Mouse (Mus musculus) CH12.LX (cell line): ENCODE data around the gene Fam3b. TPM values are rescaled to one million over a fixed set of nuclear protein-coding genes. Genes with fewer than 3 reads are reported as not detected.

Source experiments
- DNase-seq: peaks from one replicate; pipeline ENCODE4 v3.0.0-alpha.2; 2013; ENCODE audit errors: extremely low read depth
- H3K27ac ChIP-seq: 2 replicates; pipeline ENCODE4 v1.5.1; 2012; ENCODE audit warnings: low read depth, mild to moderate bottlenecking, control low read depth, moderate library complexity; ENCODE audit not compliant: insufficient read depth
- H3K27me3 ChIP-seq: replicated peaks from 2 replicates; pipeline ENCODE3; 2012; ENCODE audit warnings: inconsistent platforms
- H3K36me3 ChIP-seq, 2 experiments: replicated peaks in 1 of 2; 2 replicates each; pipeline versions ENCODE3 to v1.6.1; 2012; ENCODE audit warnings: inconsistent platforms in 1 of 2, low read length in 1 of 2, mild to moderate bottlenecking in 1 of 2, mixed read lengths in 1 of 2, moderate library complexity in 1 of 2; ENCODE audit not compliant: control insufficient read depth in 1 of 2, insufficient read depth in 1 of 2
- H3K4me1 ChIP-seq, 2 experiments: 2 replicates each; pipeline ENCODE4 v1.6.1; 2012; ENCODE audit warnings: inconsistent platforms in 1 of 2, moderate library complexity in 1 of 2; ENCODE audit not compliant: insufficient read depth in 2 of 2, control insufficient read depth in 1 of 2
- H3K4me2 ChIP-seq: 2 replicates; pipeline ENCODE4 v1.6.1; 2012; ENCODE audit warnings: low read depth, mild to moderate bottlenecking, control low read depth; ENCODE audit not compliant: poor library complexity, insufficient read depth, severe bottlenecking
- H3K4me3 ChIP-seq, 3 experiments: fragments of 150-350 bp in 1 of 3; sonication (generic) in 1 of 3; replicated peaks in 1 of 3; 2 replicates each; pipeline versions ENCODE3 to v1.5.1; 2011 to 2012; ENCODE audit warnings: low read depth in 2 of 3, low read length in 2 of 3, mild to moderate bottlenecking in 2 of 3, moderate library complexity in 2 of 3, control low read depth in 1 of 3, improper control_type of control experiment in 1 of 3, inconsistent platforms in 1 of 3, mixed read lengths in 1 of 3; ENCODE audit not compliant: poor library complexity in 1 of 3
- H3K79me2 ChIP-seq: replicated peaks from 2 replicates; pipeline ENCODE4 v1.6.1; 2012; ENCODE audit warnings: mild to moderate bottlenecking, moderate library complexity; ENCODE audit not compliant: control insufficient read depth, poor library complexity, insufficient read depth, severe bottlenecking; ENCODE audit errors: extremely low read depth
- H3K9ac ChIP-seq: 2 replicates; pipeline ENCODE4 v1.6.1; 2012; ENCODE audit warnings: low read depth, mild to moderate bottlenecking, control low read depth, moderate library complexity; ENCODE audit not compliant: insufficient read depth
- H3K9me3 ChIP-seq: replicated peaks from 2 replicates; pipeline ENCODE3; 2012; ENCODE audit warnings: low read length, inconsistent platforms, mixed read lengths
- E2F4 ChIP-seq: IDR thresholded peaks from 2 replicates; pipeline ENCODE4 v1.6.1; 2011; ENCODE audit warnings: low read depth, low read length, improper control_type of control experiment; ENCODE audit not compliant: insufficient replicate concordance
- EP300 ChIP-seq: IDR thresholded peaks from 2 replicates; pipeline ENCODE4 v1.6.1; 2011; ENCODE audit warnings: low read length, improper control_type of control experiment
- HCFC1 ChIP-seq: IDR thresholded peaks from 2 replicates; pipeline ENCODE4 v1.6.1; 2012; ENCODE audit warnings: low read depth, mild to moderate bottlenecking, inconsistent platforms, low read length, improper control_type of control experiment
- JUND ChIP-seq: conservative IDR thresholded peaks from 2 replicates; pipeline ENCODE4 v1.6.1; 2011; ENCODE audit warnings: low read depth, low read length, improper control_type of control experiment
- KAT2A ChIP-seq: IDR thresholded peaks from 2 replicates; pipeline ENCODE4 v1.6.1; 2012; ENCODE audit warnings: low read length, improper control_type of control experiment, inconsistent platforms; ENCODE audit not compliant: insufficient replicate concordance
- MAFK ChIP-seq: IDR thresholded peaks from 2 replicates; pipeline ENCODE4 v1.6.1; 2011; ENCODE audit warnings: low read length, improper control_type of control experiment; ENCODE audit not compliant: insufficient replicate concordance
- MEF2A ChIP-seq: IDR thresholded peaks from 2 replicates; pipeline ENCODE4 v1.6.1; 2014; ENCODE audit warnings: low read depth, mild to moderate bottlenecking, inconsistent platforms, low read length, improper control_type of control experiment, borderline replicate concordance
- MXI1 ChIP-seq: IDR thresholded peaks from 2 replicates; pipeline ENCODE4 v1.6.1; 2011; ENCODE audit warnings: mild to moderate bottlenecking, low read depth, low read length, improper control_type of control experiment
- MYC ChIP-seq: IDR thresholded peaks from 2 replicates; pipeline ENCODE4 v1.6.1; 2011; ENCODE audit warnings: low read depth, mild to moderate bottlenecking, improper control_type of control experiment, low read length
- NRF1 ChIP-seq: IDR thresholded peaks from 2 replicates; pipeline ENCODE4 v1.6.1; 2014; ENCODE audit warnings: low read depth, mild to moderate bottlenecking, inconsistent platforms, low read length, improper control_type of control experiment, moderate library complexity
- PAX5 ChIP-seq: IDR thresholded peaks from 2 replicates; pipeline ENCODE4 v1.6.1; 2012; ENCODE audit warnings: low read length, inconsistent platforms, mixed read lengths
- RAD21 ChIP-seq: IDR thresholded peaks from 2 replicates; pipeline ENCODE4 v1.6.1; 2011; ENCODE audit warnings: low read depth, mild to moderate bottlenecking, low read length, improper control_type of control experiment, moderate library complexity
- RCOR1 ChIP-seq: conservative IDR thresholded peaks from 2 replicates; pipeline ENCODE4 v1.6.1; 2012; ENCODE audit warnings: low read depth, mild to moderate bottlenecking, inconsistent platforms, low read length, improper control_type of control experiment
- TBP ChIP-seq: conservative IDR thresholded peaks from 2 replicates; pipeline ENCODE4 v1.6.1; 2011; ENCODE audit warnings: low read depth, low read length, improper control_type of control experiment
- TCF12 ChIP-seq: IDR thresholded peaks from 2 replicates; pipeline ENCODE4 v1.6.1; 2014; ENCODE audit warnings: low read depth, mild to moderate bottlenecking, inconsistent platforms, low read length, improper control_type of control experiment
- USF1 ChIP-seq: IDR thresholded peaks from 2 replicates; pipeline ENCODE4 v1.6.1; 2014; ENCODE audit warnings: low read depth, mild to moderate bottlenecking, inconsistent platforms, low read length, improper control_type of control experiment
- USF2 ChIP-seq: conservative IDR thresholded peaks from 2 replicates; pipeline ENCODE4 v1.6.1; 2011; ENCODE audit warnings: low read depth, low read length, improper control_type of control experiment
- dilution Hi-C: fragments of 300-500 bp; cut with MboI; formaldehyde crosslinking; loops from 2 replicates; pipeline ENCODE4 v1.14.3; 2020; ENCODE audit warnings: low sequenced_read_pairs; ENCODE audit not compliant: extremely low pct_unique_long_range_greater_than_20kb, extremely low pct_ligation_motif_present
- in situ Hi-C: fragments of 300-500 bp; cut with MboI; formaldehyde crosslinking; loops from 3 replicates; pipeline ENCODE4 v1.14.3; 2019; ENCODE audit warnings: low sequenced_read_pairs, low pct_ligation_motif_present, low pct_unique_long_range_greater_than_20kb, mixed read lengths
- polyA plus RNA-seq: library from polyadenylated mRNA; unstranded; fragments of >175 nt; gene quantifications from 2 replicates; pipeline ENCODE4 v1.2.1, GENCODE M21; 2012; ENCODE audit warnings: low read depth; ENCODE audit not compliant: insufficient read length
- total RNA-seq, 2 experiments: library from RNA; depleted of rRNA; stranded (reverse); fragments of 300-350 nt in 1 of 2; fragments of >200 nt in 1 of 2; gene quantifications; 2 replicates each; pipeline ENCODE4 v1.2.3; 2012 to 2014

Gene Fam3b
- total and polyA plus RNA-seq, 3 experiments: not detected

- DNase-seq: no peak
- H3K9ac ChIP-seq: no peak overlapping the region
- no peak overlapping the region for H3K27ac ChIP-seq
- no peaks in the 10 kb centered on the region for H3K36me3 ChIP-seq
- peaks cover 2% of the 10 kb centered on the region for H3K27me3 ChIP-seq
- H3K4me2 ChIP-seq: no peak overlapping the region
- dilution Hi-C loops (no loop called here), in situ Hi-C loops (no loop called here)
- no peaks in the 10 kb centered on the region for H3K9me3 ChIP-seq
- H3K79me2 ChIP-seq: no peaks in the 10 kb centered on the region
- no peak overlapping the region for H3K4me3 ChIP-seq
- no peaks in the 10 kb centered on the region for H3K4me1 ChIP-seq
- TF ChIP-seq TBP: no peak
These were observed 18.6 kb downstream of the Fam3b start for GRCm38 (mm10) chr16:97496026-97496425.

DNA sequence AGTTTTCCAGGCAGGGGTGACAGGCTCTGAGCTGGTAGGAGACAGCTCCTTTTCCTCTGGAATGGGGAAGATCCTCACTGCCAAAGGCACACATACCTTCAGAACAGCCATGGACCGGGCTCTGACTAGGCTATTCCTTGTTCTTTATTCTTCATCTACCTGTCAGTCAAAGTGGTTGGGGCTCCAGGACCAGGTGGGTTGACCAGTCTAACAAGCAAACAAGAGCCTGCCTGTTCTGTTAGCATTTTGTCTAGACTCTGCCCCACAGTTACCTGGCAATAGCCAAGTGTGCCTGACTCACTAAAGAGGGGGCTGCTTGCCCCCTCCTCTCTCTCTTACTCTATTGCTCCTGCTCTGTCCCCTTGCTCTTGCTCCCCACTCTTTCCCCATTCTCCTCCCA, 22.2 kb downstream of the Fam3b start:
- DNase-seq: no peak
- dilution Hi-C loops: no loop called here
- H3K4me2 ChIP-seq: no peak overlapping the region
- no peaks in the 10 kb centered on the region for H3K9me3 ChIP-seq
- no peaks in the 10 kb centered on the region for H3K4me1 ChIP-seq
- no peaks in the 10 kb centered on the region for H3K79me2 ChIP-seq
- no peak overlapping the region for H3K27ac ChIP-seq
- no peaks in the 10 kb centered on the region for H3K36me3 ChIP-seq
- no peak overlapping the region for H3K9ac ChIP-seq
- no peak for TF ChIP-seq USF2
- no peak for TF ChIP-seq TBP
- no peak for TF ChIP-seq USF1
- no peak for TF ChIP-seq JUND
- TF ChIP-seq PAX5: no peak
- no peak for TF ChIP-seq MXI1
- TF ChIP-seq NRF1: no peak
- TF ChIP-seq RCOR1: no peak
- no peak for TF ChIP-seq HCFC1
- TF ChIP-seq KAT2A: no peak
- TF ChIP-seq E2F4: no peak
- TF ChIP-seq MYC: no peak
- TF ChIP-seq MAFK: no peak
- no peak for TF ChIP-seq TCF12
- no peak for TF ChIP-seq MEF2A
- TF ChIP-seq EP300: no peak
- TF ChIP-seq RAD21: no peak
- H3K27me3 ChIP-seq: peaks cover 2% of the 10 kb centered on the region
- H3K4me3 ChIP-seq: no peak overlapping the region
- in situ Hi-C loops: no loop called here
